Mouse (Mus musculus) urinary bladder, postnatal 14 days (tissue): ENCODE results near the gene Pole4.

Experiments
- DNase-seq: peaks from one replicate; pipeline ENCODE4 v3.0.0; 2021; ENCODE audit warnings: low spot score

Pole4 gene

DNA sequence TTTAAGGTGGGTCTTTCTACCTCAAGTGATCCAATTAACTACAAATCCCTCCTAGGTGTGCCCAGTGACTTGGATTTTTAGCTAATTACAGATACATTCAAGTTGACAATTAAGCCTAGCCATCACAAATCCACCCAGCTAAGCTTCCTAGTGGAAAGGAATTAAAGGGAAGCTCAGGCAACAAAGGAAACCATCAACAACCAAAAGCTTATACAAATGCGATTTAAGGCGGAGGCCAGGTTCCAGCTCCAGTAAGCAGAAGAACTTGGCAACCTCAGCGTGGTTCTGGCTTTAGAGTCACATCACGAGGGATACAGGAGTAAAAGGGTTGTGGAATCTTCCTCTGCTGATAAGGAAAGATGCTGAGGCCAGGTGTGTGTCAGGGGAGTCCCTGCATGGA lies 92.0 kb downstream of the Pole4 start:
- no peak for DNase-seq

- DNase-seq, result no peak
Measured at GRCm38 (mm10) chr6:82611049-82611448, 94.1 kb downstream of the Pole4 start.

DNA sequence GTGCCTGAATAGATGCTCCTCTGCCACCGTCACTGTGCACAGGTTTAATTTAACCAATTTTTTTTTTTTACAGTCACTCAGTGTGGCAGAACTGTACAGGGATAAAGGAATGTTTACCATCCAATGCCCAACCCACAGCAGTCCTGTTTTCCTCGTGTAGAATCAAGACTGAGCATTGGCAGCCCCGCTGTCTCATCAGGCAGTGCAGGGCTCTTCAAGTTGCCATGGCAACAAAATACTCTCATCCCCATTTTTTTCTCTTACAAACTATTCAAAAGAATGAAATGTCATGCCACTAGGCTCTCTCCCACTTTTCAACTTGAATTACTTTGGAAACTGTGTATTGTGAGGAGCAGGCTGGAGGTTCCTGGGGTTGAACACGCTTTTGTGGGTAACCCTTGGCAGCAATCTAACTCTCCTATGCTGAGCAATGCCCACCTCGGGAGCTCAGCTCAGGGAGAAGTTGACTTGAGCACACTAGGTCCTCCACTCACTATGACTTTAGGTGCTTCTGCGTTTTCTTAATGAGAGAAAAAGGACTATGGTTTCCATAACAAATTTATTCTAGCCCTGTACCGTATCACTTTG lies 95.7 kb downstream of the Pole4 start:
- DNase-seq, result no peak

DNA sequence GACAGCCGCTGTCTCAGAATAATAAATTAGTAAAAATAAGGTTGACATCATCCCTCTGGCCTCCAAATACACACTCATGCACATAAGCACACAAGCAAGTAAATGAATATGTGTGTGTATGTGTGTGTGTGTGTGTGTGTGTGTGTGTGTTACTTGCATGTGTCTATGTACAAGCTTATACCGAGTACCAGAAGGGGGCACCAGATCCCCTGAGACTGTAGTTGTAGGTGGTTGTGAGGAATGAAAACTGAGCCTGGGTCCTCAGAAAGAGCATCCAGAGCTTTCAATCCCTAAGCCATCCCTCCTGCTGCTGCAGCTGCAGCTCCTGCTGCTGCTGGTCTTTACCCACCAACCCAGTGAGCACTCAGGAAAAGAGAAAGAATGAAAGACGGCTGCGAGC lies 96.4 kb downstream of the Pole4 start:
- no peak for DNase-seq

GRCm38 (mm10) chr6:82604791-82605190 lies 100.4 kb downstream of the Pole4 start:
- DNase-seq, result no peak

DNA sequence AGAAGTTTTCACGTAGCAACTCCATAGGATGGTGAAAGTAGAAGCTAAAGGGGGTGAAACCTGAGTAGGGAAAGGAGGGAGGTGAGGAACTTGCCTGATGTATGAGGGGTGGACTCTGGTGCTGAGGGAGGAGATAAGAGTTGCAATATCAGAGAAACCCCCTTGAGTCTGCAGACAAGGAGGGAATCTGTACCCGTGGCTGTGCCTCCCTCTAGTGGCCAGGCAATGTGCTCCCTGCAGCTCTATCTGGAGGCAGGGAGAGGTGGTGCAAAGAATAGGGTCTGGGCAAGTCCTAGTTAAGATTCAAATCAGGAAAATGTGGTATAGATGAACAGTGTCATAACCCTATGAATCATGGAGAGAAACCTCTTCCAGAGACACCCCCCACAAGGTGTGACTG lies 101.5 kb downstream of the Pole4 start:
- DNase-seq, result peak; percentile 24

- DNase-seq, result no peak
Measured at GRCm38 (mm10) chr6:82603228-82603627, 101.9 kb downstream of the Pole4 start.

DNA sequence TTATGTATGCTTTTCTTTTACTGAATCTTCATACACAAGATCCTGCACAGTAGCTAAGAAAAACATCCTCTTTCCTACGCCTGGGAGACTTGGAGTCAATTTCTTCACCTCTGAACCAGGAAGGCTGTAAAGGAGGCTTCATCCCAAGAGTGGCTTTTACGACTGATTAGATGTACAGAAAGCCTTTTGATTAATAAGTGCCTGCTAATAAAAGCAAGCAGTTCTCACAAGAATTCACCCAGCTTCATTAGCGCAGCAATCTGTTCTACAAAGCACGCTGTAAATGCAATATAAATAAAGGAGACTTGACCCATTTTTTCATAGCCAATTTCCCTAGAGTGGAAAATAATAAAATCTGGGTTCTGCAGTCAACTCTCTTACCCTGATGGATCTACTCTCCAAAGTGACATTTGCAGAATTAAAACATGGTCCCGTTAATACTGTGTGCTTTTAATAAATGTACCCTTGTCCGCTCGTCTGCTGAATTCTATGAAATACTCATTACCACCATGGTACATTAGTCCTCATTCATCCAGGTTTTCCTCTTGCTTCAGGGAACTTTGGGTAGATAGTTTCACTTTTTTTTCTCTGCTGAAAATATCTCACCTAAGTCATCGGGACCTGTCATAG lies 109.6 kb downstream of the Pole4 start:
- DNase-seq, result no peak

DNA sequence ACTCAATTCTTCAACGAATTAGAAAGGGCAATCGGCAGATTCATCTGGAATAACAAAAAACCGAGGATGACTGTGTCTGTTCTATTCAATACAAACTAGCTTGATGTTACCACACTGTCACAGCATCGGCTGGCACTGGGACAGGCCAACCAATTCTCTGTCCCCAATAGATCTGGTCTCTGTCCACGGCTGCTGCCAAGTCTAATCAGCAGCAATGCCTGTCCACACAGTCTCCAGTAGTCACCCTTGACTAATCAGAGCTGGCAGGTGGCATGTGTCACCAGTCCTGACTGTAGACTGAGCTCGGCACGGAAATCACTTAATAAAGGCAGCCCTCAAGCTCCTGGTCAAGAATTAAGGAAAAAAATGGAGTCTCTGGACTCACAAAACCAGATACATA lies 115.8 kb downstream of the Pole4 start:
- DNase-seq, result no peak

DNA sequence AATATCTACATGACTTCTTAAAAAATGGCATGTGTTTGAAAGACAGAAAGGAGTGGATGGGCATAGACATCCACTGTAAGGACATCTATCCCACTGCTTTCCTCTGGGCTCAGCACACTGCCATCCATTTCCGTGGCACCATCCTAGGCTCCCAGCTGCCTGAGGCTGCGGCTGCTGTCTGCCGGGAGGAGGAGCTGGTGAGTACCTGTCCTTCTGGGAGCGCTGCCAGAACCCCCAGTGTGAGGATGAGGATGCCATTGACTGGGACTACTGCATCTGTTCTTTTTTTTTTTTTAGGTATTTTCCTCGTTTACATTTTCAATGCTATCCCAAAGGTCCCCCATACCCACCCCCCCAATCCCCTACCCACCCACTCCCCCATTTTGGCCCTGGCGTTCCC lies 119.8 kb downstream of the Pole4 start:
- DNase-seq, result no peak

DNA sequence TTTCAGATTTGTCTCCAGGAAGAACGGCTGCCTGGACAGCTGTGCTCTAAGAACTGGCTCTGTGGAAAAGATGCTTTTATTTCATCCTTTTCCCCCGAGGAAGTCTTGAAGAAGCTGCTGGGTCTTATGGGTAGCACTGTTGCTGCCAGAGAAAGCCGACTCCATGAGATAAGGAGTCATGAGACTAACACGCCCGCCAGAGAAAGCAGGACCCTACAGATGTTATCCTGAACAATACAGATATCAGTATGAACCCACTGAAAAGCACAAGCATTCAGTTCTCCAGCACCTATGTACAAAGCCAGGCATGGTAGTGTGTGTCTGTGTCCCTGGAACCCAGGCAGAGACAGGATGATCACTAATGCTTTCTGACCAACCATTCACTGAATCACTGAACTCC lies 129.7 kb downstream of the Pole4 start:
- no peak for DNase-seq
